In genomic region chr10:12019159-12019779, GRCm38 (mm10) we compare ENCODE assay signal across 8 mouse cellular contexts.
DNase-seq lines count a peak whose midpoint lies in the region; ATAC-seq lines count a peak whose summit lies in the region.

No protein-coding gene starts in this region.

- H3K27ac ChIP-seq in kidney, embryonic 14.5 days (ENCODE audit: low read depth, low read length): no peak overlapping the region
- H3K27ac ChIP-seq in intestine, embryonic 16.5 days (ENCODE audit: low read length): no peak overlapping the region

- no peaks in the 10 kb centered on the region for H3K4me1 ChIP-seq in kidney, embryonic 14.5 days (ENCODE audit: control insufficient read depth, insufficient read depth, low read length)
- H3K4me1 ChIP-seq in intestine, embryonic 16.5 days (ENCODE audit: control insufficient read depth, insufficient read depth, low read length): no peaks in the 10 kb centered on the region

- H3K9ac ChIP-seq in kidney, embryonic 14.5 days (ENCODE audit: low read depth, low read length): no peak overlapping the region
- no peak overlapping the region for H3K9ac ChIP-seq in intestine, embryonic 16.5 days (ENCODE audit: low read depth, low read length)

- H3K4me2 ChIP-seq in kidney, embryonic 14.5 days (replicated peaks; ENCODE audit: low read depth, low read length): no peak overlapping the region
- no peak overlapping the region for H3K4me2 ChIP-seq in intestine, embryonic 16.5 days (ENCODE audit: low read depth, low read length)

- no peaks in the 10 kb centered on the region for H3K36me3 ChIP-seq in kidney, embryonic 14.5 days (ENCODE audit: control insufficient read depth, insufficient read depth, low read length)
- H3K36me3 ChIP-seq in intestine, embryonic 16.5 days (ENCODE audit: control insufficient read depth, insufficient read depth, low read length): no peaks in the 10 kb centered on the region

- WGBS in kidney, embryonic 14.5 days: 52% methylated on average over 14 of the region's 14 CpGs
- 66% methylated on average over 14 of the region's 14 CpGs for WGBS in intestine, embryonic 16.5 days

- no peak overlapping the region for H3K4me3 ChIP-seq in kidney, embryonic 14.5 days (ENCODE audit: low read length)
- no peak overlapping the region for H3K4me3 ChIP-seq in intestine, embryonic 16.5 days (ENCODE audit: low read length)

- no peaks in the 10 kb centered on the region for H3K27me3 ChIP-seq in kidney, embryonic 14.5 days (ENCODE audit: control insufficient read depth, insufficient read depth, low read length)
- H3K27me3 ChIP-seq in intestine, embryonic 16.5 days (replicated peaks; ENCODE audit: control insufficient read depth, insufficient read depth, low read length): no peaks in the 10 kb centered on the region

- no peaks in the 10 kb centered on the region for H3K9me3 ChIP-seq in kidney, embryonic 14.5 days (ENCODE audit: control insufficient read depth, low read length)
- H3K9me3 ChIP-seq in intestine, embryonic 16.5 days (ENCODE audit: control insufficient read depth, low read length): no peaks in the 10 kb centered on the region

- intact Hi-C loops in heart, postnatal 36 days (cut with DNase I): no loop called here

- no peak for ATAC-seq in kidney, embryonic 14.5 days (ENCODE audit: low FRiP score, low TSS enrichment)
- ATAC-seq in intestine, embryonic 16.5 days: no peak

- DNase-seq in 3T3-L1 (ENCODE audit: low read depth, low spot score): peak; percentile 51
- peak; percentile 22 to 29 for DNase-seq in adrenal gland, postnatal 36 days
- peak; percentile 5 to 14 for DNase-seq in frontal cortex, postnatal 10 days (ENCODE audit: low spot score in 2 of 2)
- DNase-seq in heart, postnatal 36 days: peak; percentile 18 to 46
- DNase-seq in right cerebral cortex, postnatal 10 days (ENCODE audit: low spot score in 2 of 2): peak; percentile 26 to 59
- no peak for DNase-seq in spleen, postnatal 36 days (ENCODE audit: low spot score in 2 of 2)

Comparison
In these comparisons a context has a peak if more than half of its experiments do, and no peak if none do; other contexts are left out.
1. DNase-seq: peak in 3T3-L1 (single experiment), adrenal gland, postnatal 36 days (2 of 2), frontal cortex, postnatal 10 days (2 of 2), heart, postnatal 36 days (2 of 2) and right cerebral cortex, postnatal 10 days (2 of 2); none in spleen, postnatal 36 days (0 of 2).